ENCODE assay signal across 9 mouse cellular contexts in the genomic region with DNA sequence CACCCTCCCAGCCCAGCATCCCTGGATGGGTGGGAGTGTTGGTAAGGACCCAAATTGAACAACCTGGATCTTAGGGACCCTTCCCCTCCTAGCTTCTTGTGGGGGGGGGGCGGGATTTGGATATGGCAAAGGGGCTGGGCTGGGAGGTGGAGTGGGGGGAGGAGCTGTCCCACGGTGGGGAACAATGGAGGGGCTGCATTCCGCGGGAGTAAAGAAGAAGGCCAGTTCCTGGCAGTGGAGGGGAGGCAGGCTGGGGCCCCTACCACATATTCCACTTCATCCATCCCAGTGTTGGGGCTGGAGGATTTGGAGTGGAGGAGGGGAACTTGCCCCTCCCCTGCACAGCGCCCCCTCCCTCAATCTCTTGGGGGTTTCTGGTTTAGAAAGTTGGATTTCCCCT. TPM values are rescaled to one million over a fixed set of nuclear protein-coding genes. Genes with fewer than 3 reads are reported as not detected.
DNase-seq lines count a peak whose midpoint lies in the region; ATAC-seq and TF ChIP-seq lines count a peak whose summit lies in the region.
"Had no signal": no experiment of that assay in that cellular context is flagged by ENCODE, and none has a peak within 500 bp of the region (broad histone marks: within the 10 kb centered on the region; RNA-seq: fewer than 3 reads in every experiment).

No protein-coding gene starts in this region.

- TF ChIP-seq POLR2A in brain, embryonic 14.5 days (IDR thresholded peaks at IDR 0.05; ENCODE audit: borderline replicate concordance, extremely low read depth, insufficient read depth, insufficient read length, poor library complexity, severe bottlenecking) = no peak

- 6% methylated on average over 4 of the region's 5 CpGs for WGBS in heart, embryonic 10.5 days
- WGBS in hindbrain, embryonic 16.5 days = 4% methylated on average over 4 of the region's 5 CpGs
- WGBS in midbrain, embryonic 15.5 days = 0% methylated on average over 4 of the region's 5 CpGs

- peak overlapping the region; percentile 98 for H3K9ac ChIP-seq in hindbrain, embryonic 16.5 days (ENCODE audit: low read depth, low read length)
- H3K9ac ChIP-seq in midbrain, embryonic 15.5 days = peak overlapping the region; percentile 99

- H3K4me1 ChIP-seq in heart, embryonic 10.5 days = peaks cover 76% of the 10 kb centered on the region
- H3K4me1 ChIP-seq in hindbrain, embryonic 16.5 days (ENCODE audit: control insufficient read depth, insufficient read depth, low read depth, low read length) = peaks cover 62% of the 10 kb centered on the region
- H3K4me1 ChIP-seq in midbrain, embryonic 15.5 days = peaks cover 67% of the 10 kb centered on the region

- H3K27me3 ChIP-seq in heart, embryonic 10.5 days (ENCODE audit: insufficient read depth, poor library complexity, severe bottlenecking) = no peaks in the 10 kb centered on the region
- H3K27me3 ChIP-seq in hindbrain, embryonic 16.5 days (replicated peaks; ENCODE audit: control insufficient read depth, insufficient read depth, low read length) = no peaks in the 10 kb centered on the region
- no peaks in the 10 kb centered on the region for H3K27me3 ChIP-seq in midbrain, embryonic 15.5 days (replicated peaks)

- no peak for ATAC-seq in hindbrain, embryonic 16.5 days
- 0 out of 2 replicates have a peak, but pooled peaks have one; percentile 1 for ATAC-seq in midbrain, embryonic 15.5 days (replicated peaks)
- ATAC-seq in monocyte, adult 5-6 weeks (replicated peaks; ENCODE audit: insufficient number of reproducible peaks, low FRiP score, low TSS enrichment, poor library complexity, severe bottlenecking) = no peak

- no peaks in the 10 kb centered on the region for H3K9me3 ChIP-seq in heart, embryonic 10.5 days
- no peaks in the 10 kb centered on the region for H3K9me3 ChIP-seq in hindbrain, embryonic 16.5 days (ENCODE audit: control insufficient read depth, low read length)
- H3K9me3 ChIP-seq in midbrain, embryonic 15.5 days = no peaks in the 10 kb centered on the region

- H3K4me2 ChIP-seq in hindbrain, embryonic 16.5 days (ENCODE audit: low read length) = peak overlapping the region; percentile 64
- peak overlapping the region; percentile 83 for H3K4me2 ChIP-seq in midbrain, embryonic 15.5 days

- peak overlapping the region; percentile 83 for H3K4me3 ChIP-seq in heart, embryonic 10.5 days
- H3K4me3 ChIP-seq in hindbrain, embryonic 16.5 days (ENCODE audit: low read length) = peak overlapping the region; percentile 75
- H3K4me3 ChIP-seq in midbrain, embryonic 15.5 days = peak overlapping the region; percentile 65

- DNase-seq in heart, embryonic 10.5 days (ENCODE audit: low spot score) = no peak
- no peak for DNase-seq in heart, postnatal 14 days
- peak; percentile 66 for DNase-seq in brain, embryonic 14.5 days (ENCODE audit: low read depth)
- no peak for DNase-seq in retina, postnatal 1 day
- DNase-seq in urinary bladder, postnatal 10 days (ENCODE audit: low spot score) = no peak
- DNase-seq: adrenal gland, postnatal 10 days had no signal

- intact Hi-C loops in heart, postnatal 14 days (cut with DNase I) = no loop called here

- peak overlapping the region; percentile 99 for H3K27ac ChIP-seq in heart, embryonic 10.5 days
- H3K27ac ChIP-seq in hindbrain, embryonic 16.5 days (ENCODE audit: low read depth, low read length) = peak overlapping the region; percentile 96
- peak overlapping the region; percentile 99 for H3K27ac ChIP-seq in midbrain, embryonic 15.5 days

- TF ChIP-seq CTCF in brain, embryonic 14.5 days (IDR thresholded peaks at IDR 0.05; ENCODE audit: borderline replicate concordance, extremely low read depth, insufficient read depth, insufficient read length) = no peak

- H3K36me3 ChIP-seq in heart, embryonic 10.5 days = peaks cover 39% of the 10 kb centered on the region
- peaks cover 20% of the 10 kb centered on the region for H3K36me3 ChIP-seq in hindbrain, embryonic 16.5 days (ENCODE audit: control insufficient read depth, insufficient read depth, low read length)
- peaks cover 22% of the 10 kb centered on the region for H3K36me3 ChIP-seq in midbrain, embryonic 15.5 days (replicated peaks)

RNA-seq across cellular contexts. Expression of a gene that starts 1.5 kb away (rescaled TPM):
- polyA plus RNA-seq in heart, embryonic 10.5 days (2016; fragmentation: Nextera tagmentation; extraction: Ambion mirVana) = 11.6 and 22.8 TPM in 2 replicates
- 1 to 10 TPM in 1 of 2 experiments, under 1 TPM in 1; 0.81 to 2.0 TPM for total RNA-seq in heart, postnatal 14 days (2021)
- 93.2 and 103 TPM in 2 replicates for polyA plus RNA-seq in brain, embryonic 14.5 days (2012; rRNA removed)
- 20.4 and 22.1 TPM in 2 replicates for polyA plus RNA-seq in hindbrain, embryonic 16.5 days (2015; fragmentation: Nextera tagmentation; extraction: Ambion mirVana)
- polyA plus RNA-seq in midbrain, embryonic 15.5 days (2015; fragmentation: Nextera tagmentation; extraction: Ambion mirVana) = 37.0 and 37.7 TPM in 2 replicates
- total RNA-seq in monocyte, adult 5-6 weeks (2017) = 0.19 to 0.39 TPM in 2 of 3 replicates, not detected in the other

RNA-seq across cellular contexts. Expression of a gene that starts 14.4 kb away (rescaled TPM):
- polyA plus RNA-seq in heart, embryonic 10.5 days (2016; fragmentation: Nextera tagmentation; extraction: Ambion mirVana) = 1.1 and 1.6 TPM in 2 replicates
- under 1 TPM in 1 of 2 experiments, not detected in 1; 0.33 TPM for total RNA-seq in heart, postnatal 14 days (2021)
- polyA plus RNA-seq in brain, embryonic 14.5 days (2012; rRNA removed) = 1.7 and 2.4 TPM in 2 replicates
- polyA plus RNA-seq in hindbrain, embryonic 16.5 days (2015; fragmentation: Nextera tagmentation; extraction: Ambion mirVana) = 0.15 TPM in 1 of 2 replicates, not detected in the other
- 0.41 and 1.3 TPM in 2 replicates for polyA plus RNA-seq in midbrain, embryonic 15.5 days (2015; fragmentation: Nextera tagmentation; extraction: Ambion mirVana)
- 0.97 TPM in 1 of 3 replicates, not detected in the others for total RNA-seq in monocyte, adult 5-6 weeks (2017)
- total RNA-seq: adrenal gland, postnatal 10 days had no signal

RNA-seq across cellular contexts. Expression of a gene that starts 19.2 kb away (rescaled TPM):
- polyA plus RNA-seq in heart, embryonic 10.5 days (2016; fragmentation: Nextera tagmentation; extraction: Ambion mirVana) = 154 and 190 TPM in 2 replicates
- 10 to 100 TPM; 77.7 TPM for total RNA-seq in heart, postnatal 14 days (2021)
- polyA plus RNA-seq in brain, embryonic 14.5 days (2012; rRNA removed) = 121 and 122 TPM in 2 replicates
- polyA plus RNA-seq in hindbrain, embryonic 16.5 days (2015; fragmentation: Nextera tagmentation; extraction: Ambion mirVana) = 184 and 218 TPM in 2 replicates
- polyA plus RNA-seq in midbrain, embryonic 15.5 days (2015; fragmentation: Nextera tagmentation; extraction: Ambion mirVana) = 206 and 232 TPM in 2 replicates
- 61.5 to 63.7 TPM (median 63.2 TPM) in 3 replicates for total RNA-seq in monocyte, adult 5-6 weeks (2017)

RNA-seq across cellular contexts. Expression of a gene that starts 19.9 kb away (rescaled TPM):
- polyA plus RNA-seq in heart, embryonic 10.5 days (2016; fragmentation: Nextera tagmentation; extraction: Ambion mirVana) = 49.5 and 62.2 TPM in 2 replicates
- 10 to 100 TPM; 55.4 to 60.0 TPM for total RNA-seq in heart, postnatal 14 days (2021)
- polyA plus RNA-seq in brain, embryonic 14.5 days (2012; rRNA removed) = 108 and 113 TPM in 2 replicates
- 40.1 and 44.4 TPM in 2 replicates for polyA plus RNA-seq in hindbrain, embryonic 16.5 days (2015; fragmentation: Nextera tagmentation; extraction: Ambion mirVana)
- 45.9 and 48.0 TPM in 2 replicates for polyA plus RNA-seq in midbrain, embryonic 15.5 days (2015; fragmentation: Nextera tagmentation; extraction: Ambion mirVana)
- total RNA-seq in monocyte, adult 5-6 weeks (2017) = 14.7 to 25.7 TPM (median 19.6 TPM) in 3 replicates

RNA-seq across cellular contexts. Expression of a gene that starts 23.9 kb away (rescaled TPM):
- polyA plus RNA-seq in heart, embryonic 10.5 days (2016; fragmentation: Nextera tagmentation; extraction: Ambion mirVana) = 57.7 and 80.7 TPM in 2 replicates
- total RNA-seq in heart, postnatal 14 days (2021) = 100 to 1,000 TPM; 128 TPM
- 33.2 and 39.5 TPM in 2 replicates for polyA plus RNA-seq in brain, embryonic 14.5 days (2012; rRNA removed)
- polyA plus RNA-seq in hindbrain, embryonic 16.5 days (2015; fragmentation: Nextera tagmentation; extraction: Ambion mirVana) = 62.3 and 70.4 TPM in 2 replicates
- 51.1 and 51.6 TPM in 2 replicates for polyA plus RNA-seq in midbrain, embryonic 15.5 days (2015; fragmentation: Nextera tagmentation; extraction: Ambion mirVana)
- 28.1 to 43.4 TPM (median 40.8 TPM) in 3 replicates for total RNA-seq in monocyte, adult 5-6 weeks (2017)
